11 mouse cellular contexts compared by ENCODE assay signal in the genomic region with DNA sequence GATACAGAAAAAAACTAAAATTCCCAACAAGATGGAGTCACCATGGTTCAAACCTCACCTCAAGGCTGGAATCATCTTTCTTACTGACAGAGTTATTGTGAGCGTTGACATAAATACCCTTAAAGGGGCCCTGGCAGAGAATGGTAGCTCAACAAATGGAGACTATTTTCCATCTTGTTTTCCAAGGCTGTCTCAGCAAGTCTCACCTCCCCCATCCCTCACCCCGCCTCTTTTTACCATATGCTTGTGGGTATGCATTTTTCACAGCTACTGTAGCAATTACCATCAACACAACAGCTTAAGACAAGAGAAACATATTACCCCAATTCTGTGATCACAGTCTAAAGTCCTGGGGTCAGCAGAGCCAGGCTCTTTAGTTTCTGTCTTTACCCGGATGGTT. TPM values are rescaled to one million over a fixed set of nuclear protein-coding genes. Genes with fewer than 3 reads are reported as not detected.
DNase-seq lines count a peak whose midpoint lies in the region; ATAC-seq and TF ChIP-seq lines count a peak whose summit lies in the region.
"Had no signal": no experiment of that assay in that cellular context is flagged by ENCODE, and none has a peak within 500 bp of the region (broad histone marks: within the 10 kb centered on the region; RNA-seq: fewer than 3 reads in every experiment).

No protein-coding gene starts in this region.

- no peak for ATAC-seq in forebrain, embryonic 12.5 days (ENCODE audit: low FRiP score)
- no peak for ATAC-seq in heart, embryonic 16.5 days (replicated peaks; ENCODE audit: extremely low read depth, insufficient read depth, low FRiP score)
- ATAC-seq in lung, embryonic 15.5 days (ENCODE audit: borderline replicate concordance, extremely low read depth, low FRiP score, low TSS enrichment), result no peak
- no peak for ATAC-seq in stomach, embryonic 14.5 days (ENCODE audit: insufficient number of reproducible peaks, insufficient read depth, low FRiP score, low read depth)
- ATAC-seq in midbrain, embryonic 11.5 days (ENCODE audit: low FRiP score), result no peak
- ATAC-seq: Patski had no signal

- no peaks in the 10 kb centered on the region for H3K27me3 ChIP-seq in forebrain, embryonic 12.5 days
- H3K27me3 ChIP-seq in forebrain, embryonic 10.5 days (ENCODE audit: poor library complexity, severe bottlenecking), result no peaks in the 10 kb centered on the region
- H3K27me3 ChIP-seq in heart, embryonic 16.5 days (ENCODE audit: control insufficient read depth, insufficient read depth, low read length), result no peaks in the 10 kb centered on the region
- no peaks in the 10 kb centered on the region for H3K27me3 ChIP-seq in heart, adult 2 months (ENCODE audit: control insufficient read depth, insufficient read depth, low read length)
- no peaks in the 10 kb centered on the region for H3K27me3 ChIP-seq in lung, embryonic 15.5 days
- no peaks in the 10 kb centered on the region for H3K27me3 ChIP-seq in stomach, embryonic 14.5 days (ENCODE audit: control insufficient read depth, insufficient read depth, low read length)
- no peaks in the 10 kb centered on the region for H3K27me3 ChIP-seq in midbrain, embryonic 11.5 days (ENCODE audit: control insufficient read depth, insufficient read depth, low read length)

- no peak for DNase-seq in forebrain, embryonic 10.5 days (ENCODE audit: extremely low spot score, low spot score)
- no peak for DNase-seq in heart, adult 2 months
- no peak for DNase-seq in lung, adult 18-20 months
- no peak for DNase-seq in midbrain, embryonic 11.5 days (ENCODE audit: low spot score, missing footprints)

- WGBS in forebrain, embryonic 12.5 days, result 86% methylated on average over 3 of the region's 3 CpGs
- 95% methylated on average over 3 of the region's 3 CpGs for WGBS in forebrain, embryonic 10.5 days
- 78% methylated on average over 3 of the region's 3 CpGs for WGBS in heart, embryonic 16.5 days
- 88% methylated on average over 3 of the region's 3 CpGs for WGBS in heart, adult 2 months
- WGBS in lung, embryonic 15.5 days, result 64% methylated on average over 3 of the region's 3 CpGs
- 72% methylated on average over 3 of the region's 3 CpGs for WGBS in stomach, embryonic 14.5 days
- WGBS in midbrain, embryonic 11.5 days, result 89% methylated on average over 3 of the region's 3 CpGs

- TF ChIP-seq CTCF in heart, adult 2 months (IDR thresholded peaks at IDR 0.05), result no peak

- H3K4me2 ChIP-seq in forebrain, embryonic 12.5 days, result no peak overlapping the region; the same call in 1 of the 2 replicates
- peak overlapping the region; percentile 65; the same call in 1 of the 2 replicates for H3K4me2 ChIP-seq in heart, embryonic 16.5 days (ENCODE audit: low read depth, low read length)
- H3K4me2 ChIP-seq in lung, embryonic 15.5 days, result peak overlapping the region; percentile 54
- H3K4me2 ChIP-seq in stomach, embryonic 14.5 days (replicated peaks; ENCODE audit: low read depth, low read length), result no peak overlapping the region
- H3K4me2 ChIP-seq in midbrain, embryonic 11.5 days, result no peak overlapping the region

- no peak for TF ChIP-seq POLR2A in heart, adult 2 months (IDR thresholded peaks at IDR 0.05; ENCODE audit: insufficient read depth, low read depth, low read length)

- intact Hi-C loops in heart, adult 2 months (cut with DNase I), result no loop called here

- no peak overlapping the region for H3K4me3 ChIP-seq in forebrain, embryonic 12.5 days (replicated peaks)
- H3K4me3 ChIP-seq in forebrain, embryonic 10.5 days, result no peak overlapping the region
- H3K4me3 ChIP-seq in heart, embryonic 16.5 days (ENCODE audit: low read length), result no peak overlapping the region
- H3K4me3 ChIP-seq in heart, adult 2 months, result no peak overlapping the region
- H3K4me3 ChIP-seq in lung, embryonic 15.5 days, result no peak overlapping the region
- H3K4me3 ChIP-seq in stomach, embryonic 14.5 days (ENCODE audit: low read depth, low read length), result no peak overlapping the region
- no peak overlapping the region for H3K4me3 ChIP-seq in midbrain, embryonic 11.5 days (ENCODE audit: low read depth, low read length)

- no peaks in the 10 kb centered on the region for H3K79me2 ChIP-seq in heart, adult 2 months (replicated peaks; ENCODE audit: control insufficient read depth, insufficient read depth, low read length)

- no peaks in the 10 kb centered on the region for H3K9me3 ChIP-seq in forebrain, embryonic 12.5 days
- peaks cover 3% of the 10 kb centered on the region; the same call in 1 of the 2 replicates for H3K9me3 ChIP-seq in forebrain, embryonic 10.5 days
- H3K9me3 ChIP-seq in heart, embryonic 16.5 days (replicated peaks; ENCODE audit: control insufficient read depth, low read length), result peaks cover 5% of the 10 kb centered on the region; the same call in 1 of the 2 replicates
- H3K9me3 ChIP-seq in lung, embryonic 15.5 days, result no peaks in the 10 kb centered on the region
- no peaks in the 10 kb centered on the region for H3K9me3 ChIP-seq in stomach, embryonic 14.5 days (ENCODE audit: control insufficient read depth, low read depth, low read length)
- H3K9me3 ChIP-seq in midbrain, embryonic 11.5 days (ENCODE audit: control insufficient read depth, low read length), result no peaks in the 10 kb centered on the region; the same call in 1 of the 2 replicates

- H3K4me1 ChIP-seq in forebrain, embryonic 12.5 days, result peaks cover 25% of the 10 kb centered on the region
- H3K4me1 ChIP-seq in forebrain, embryonic 10.5 days, result peaks cover 53% of the 10 kb centered on the region
- H3K4me1 ChIP-seq in heart, embryonic 16.5 days (ENCODE audit: control insufficient read depth, insufficient read depth, low read length), result peaks cover 30% of the 10 kb centered on the region
- H3K4me1 ChIP-seq in heart, adult 2 months (ENCODE audit: control insufficient read depth, insufficient read depth, low read length), result peaks cover 3% of the 10 kb centered on the region
- H3K4me1 ChIP-seq in lung, embryonic 15.5 days, result peaks cover 54% of the 10 kb centered on the region
- peaks cover 32% of the 10 kb centered on the region for H3K4me1 ChIP-seq in stomach, embryonic 14.5 days (ENCODE audit: control insufficient read depth, insufficient read depth, low read length)
- no peaks in the 10 kb centered on the region for H3K4me1 ChIP-seq in midbrain, embryonic 11.5 days (ENCODE audit: control insufficient read depth, insufficient read depth, low read length)

- no peak for TF ChIP-seq EP300 in heart, adult 2 months (IDR thresholded peaks at IDR 0.05; ENCODE audit: insufficient read depth, low read depth, low read length)

- no peak overlapping the region for H3K9ac ChIP-seq in forebrain, embryonic 12.5 days
- no peak overlapping the region for H3K9ac ChIP-seq in heart, embryonic 16.5 days (ENCODE audit: low read length)
- H3K9ac ChIP-seq in heart, adult 2 months (ENCODE audit: low read depth, low read length), result no peak overlapping the region
- H3K9ac ChIP-seq in lung, embryonic 15.5 days, result no peak overlapping the region
- no peak overlapping the region for H3K9ac ChIP-seq in stomach, embryonic 14.5 days (replicated peaks; ENCODE audit: low read depth, low read length)
- H3K9ac ChIP-seq in midbrain, embryonic 11.5 days (ENCODE audit: low read length), result no peak overlapping the region
- H3K9ac ChIP-seq: liver, postnatal 0 days had no signal

- no peaks in the 10 kb centered on the region for H3K36me3 ChIP-seq in forebrain, embryonic 12.5 days (replicated peaks)
- no peaks in the 10 kb centered on the region for H3K36me3 ChIP-seq in forebrain, embryonic 10.5 days (replicated peaks)
- H3K36me3 ChIP-seq in heart, embryonic 16.5 days (ENCODE audit: control insufficient read depth, insufficient read depth), result no peaks in the 10 kb centered on the region
- no peaks in the 10 kb centered on the region for H3K36me3 ChIP-seq in heart, adult 2 months (ENCODE audit: control insufficient read depth, insufficient read depth, low read length)
- H3K36me3 ChIP-seq in lung, embryonic 15.5 days, result no peaks in the 10 kb centered on the region
- no peaks in the 10 kb centered on the region for H3K36me3 ChIP-seq in stomach, embryonic 14.5 days (ENCODE audit: control insufficient read depth, insufficient read depth, low read length)
- H3K36me3 ChIP-seq in midbrain, embryonic 11.5 days (ENCODE audit: control insufficient read depth, insufficient read depth, low read length), result no peaks in the 10 kb centered on the region
- H3K36me3 ChIP-seq: midbrain, embryonic 10.5 days had no signal

- H3K27ac ChIP-seq in forebrain, embryonic 12.5 days, result peak overlapping the region; percentile 73
- no peak overlapping the region for H3K27ac ChIP-seq in forebrain, embryonic 10.5 days
- peak overlapping the region; percentile 78 for H3K27ac ChIP-seq in heart, embryonic 16.5 days (ENCODE audit: low read length)
- H3K27ac ChIP-seq in heart, adult 2 months, result no peak overlapping the region
- H3K27ac ChIP-seq in lung, embryonic 15.5 days, result peak overlapping the region; percentile 93
- H3K27ac ChIP-seq in stomach, embryonic 14.5 days (ENCODE audit: low read length), result peak overlapping the region; percentile 73
- H3K27ac ChIP-seq in midbrain, embryonic 11.5 days (ENCODE audit: low read depth, low read length), result no peak overlapping the region

RNA-seq across cellular contexts. Expression of gene Mrps18a, which starts 27.4 kb away (rescaled TPM):
- polyA plus RNA-seq in forebrain, embryonic 12.5 days (2016; fragmentation: Nextera tagmentation; extraction: Ambion mirVana), result 117 and 121 TPM in 2 replicates
- 152 and 154 TPM in 2 replicates for polyA plus RNA-seq in forebrain, embryonic 10.5 days (2016; fragmentation: Nextera tagmentation; extraction: Ambion mirVana)
- polyA plus RNA-seq in heart, embryonic 16.5 days (2015; fragmentation: Nextera tagmentation; extraction: Ambion mirVana), result 129 and 137 TPM in 2 replicates
- total RNA-seq in heart, adult 2 months (2021), result 100 to 1,000 TPM; 128 to 140 TPM
- 99.4 and 99.6 TPM in 2 replicates for polyA plus RNA-seq in heart, adult 2 months (2012; rRNA removed)
- 143 TPM in 2 replicates for polyA plus RNA-seq in lung, embryonic 15.5 days (2015; fragmentation: Nextera tagmentation; extraction: Ambion mirVana)
- polyA plus RNA-seq in stomach, embryonic 14.5 days (2014; fragmentation: Nextera tagmentation; extraction: Ambion mirVana), result 132 and 141 TPM in 2 replicates
- 119 and 132 TPM in 2 replicates for polyA plus RNA-seq in midbrain, embryonic 11.5 days (2014; fragmentation: Nextera tagmentation; extraction: Ambion mirVana)

RNA-seq across cellular contexts. Expression of gene Vegfa, which starts 51.2 kb away (rescaled TPM):
- polyA plus RNA-seq in forebrain, embryonic 12.5 days (2016; fragmentation: Nextera tagmentation; extraction: Ambion mirVana), result 4.1 TPM in 2 replicates
- polyA plus RNA-seq in forebrain, embryonic 10.5 days (2016; fragmentation: Nextera tagmentation; extraction: Ambion mirVana), result 2.4 and 2.5 TPM in 2 replicates
- polyA plus RNA-seq in heart, embryonic 16.5 days (2015; fragmentation: Nextera tagmentation; extraction: Ambion mirVana), result 6.4 TPM in 2 replicates
- total RNA-seq in heart, adult 2 months (2021), result 100 to 1,000 TPM; 207 to 328 TPM
- 384 and 618 TPM in 2 replicates for polyA plus RNA-seq in heart, adult 2 months (2012; rRNA removed)
- polyA plus RNA-seq in lung, embryonic 15.5 days (2015; fragmentation: Nextera tagmentation; extraction: Ambion mirVana), result 5.1 and 6.2 TPM in 2 replicates
- 6.8 and 8.1 TPM in 2 replicates for polyA plus RNA-seq in stomach, embryonic 14.5 days (2014; fragmentation: Nextera tagmentation; extraction: Ambion mirVana)
- 2.2 and 2.9 TPM in 2 replicates for polyA plus RNA-seq in midbrain, embryonic 11.5 days (2014; fragmentation: Nextera tagmentation; extraction: Ambion mirVana)

Comparison
In these comparisons a context has a peak if more than half of its experiments do, and no peak if none do; other contexts are left out.
1. H3K27ac ChIP-seq: peak in forebrain, embryonic 12.5 days (single experiment), heart, embryonic 16.5 days (single experiment), lung, embryonic 15.5 days (single experiment) and stomach, embryonic 14.5 days (single experiment); none in forebrain, embryonic 10.5 days (single experiment), heart, adult 2 months (single experiment) and midbrain, embryonic 11.5 days (single experiment).
2. RNA of gene Vegfa, which starts 51.2 kb away (polyA plus RNA-seq): 384 to 618 TPM in heart, adult 2 months; 6.8 to 8.1 TPM in stomach, embryonic 14.5 days, 6.4 TPM in heart, embryonic 16.5 days, 5.1 to 6.2 TPM in lung, embryonic 15.5 days, 4.1 TPM in forebrain, embryonic 12.5 days, 2.2 to 2.9 TPM in midbrain, embryonic 11.5 days and 2.4 to 2.5 TPM in forebrain, embryonic 10.5 days; every median in the first group is over 10 times any median in the second.
3. H3K4me2 ChIP-seq: peak in heart, embryonic 16.5 days (single experiment) and lung, embryonic 15.5 days (single experiment); none in forebrain, embryonic 12.5 days (single experiment), stomach, embryonic 14.5 days (single experiment) and midbrain, embryonic 11.5 days (single experiment).